Mouse (Mus musculus) hindbrain, postnatal 0 days (tissue): Measurements from ENCODE around the gene Brd2. TPM values are rescaled to one million over a fixed set of nuclear protein-coding genes. Genes with fewer than 3 reads are reported as not detected.

ENCODE experiments used
- ATAC-seq: fragments of 200-750 bp; cut with Nextera tagmentation; 2 replicates; pipeline ENCODE4 v1.8.0; 2017; ENCODE audit warnings: mild to moderate bottlenecking, moderate TSS enrichment, moderate library complexity
- DNase-seq: peaks from one replicate; pipeline ENCODE4 v3.0.0-alpha.2; 2015; ENCODE audit warnings: low spot score
- H3K27ac ChIP-seq: fragments of 300-500 bp; sonication (generic); 2 replicates; pipeline ENCODE4 v1.5.1; 2014; ENCODE audit warnings: mild to moderate bottlenecking
- H3K27me3 ChIP-seq: fragments of 300-500 bp; sonication (generic); 2 replicates; pipeline ENCODE4 v1.6.1; 2014; ENCODE audit warnings: low read length, mixed read lengths; ENCODE audit not compliant: insufficient read depth
- H3K36me3 ChIP-seq: fragments of 300-500 bp; sonication (generic); 2 replicates; pipeline ENCODE4 v1.6.1; 2014; ENCODE audit warnings: low read length, mixed read lengths; ENCODE audit not compliant: insufficient read depth
- H3K4me1 ChIP-seq: fragments of 300-500 bp; sonication (generic); 2 replicates; pipeline ENCODE4 v1.6.1; 2014; ENCODE audit warnings: antibody characterized with exemption, low read length, mixed read lengths; ENCODE audit not compliant: insufficient read depth
- H3K4me2 ChIP-seq: fragments of 300-500 bp; sonication (generic); 2 replicates; pipeline ENCODE4 v1.6.1; 2014; ENCODE audit warnings: low read depth, mild to moderate bottlenecking, low read length, moderate library complexity, mixed read lengths
- H3K4me3 ChIP-seq: fragments of 300-500 bp; sonication (generic); 2 replicates; pipeline ENCODE4 v1.5.1; 2014; ENCODE audit warnings: low read length
- H3K9ac ChIP-seq: fragments of 300-500 bp; sonication (generic); replicated peaks from 2 replicates; pipeline ENCODE4 v1.6.1; 2014; ENCODE audit warnings: mild to moderate bottlenecking, low read length, moderate library complexity, mixed read lengths
- H3K9me3 ChIP-seq: fragments of 300-500 bp; sonication (generic); 2 replicates; pipeline ENCODE4 v1.6.1; 2016; ENCODE audit warnings: low read length, mixed read lengths
- CTCF ChIP-seq: IDR thresholded peaks from 2 replicates; pipeline ENCODE4 v1.5.1; 2016; ENCODE audit warnings: antibody characterized with exemption, control low read depth, low read depth
- WGBS: fragments of 180-500 bp; shearing (Covaris S2); extraction: QIAGEN DNeasy Blood & Tissue Kit; methylation state at CpG from one replicate; pipeline ENCODE4 v1.1.7; 2014; 5-methylcytosine and 5-hydroxymethylcytosine counted together
- polyA plus RNA-seq: library from polyadenylated mRNA; unstranded; fragments of >200 nt; fragmentation: Nextera tagmentation; extraction: Ambion mirVana; gene quantifications from 2 replicates; pipeline ENCODE4 v1.2.1, GENCODE M21; 2015
- total RNA-seq: library from RNA; depleted of rRNA; stranded (reverse); fragments of >200 nt; gene quantifications from 2 replicates; pipeline ENCODE4 v1.2.3, GENCODE M21; 2014

Brd2 gene
- total and polyA plus RNA-seq, 2 experiments from 2014 or later, result 108 to 195 TPM

DNA sequence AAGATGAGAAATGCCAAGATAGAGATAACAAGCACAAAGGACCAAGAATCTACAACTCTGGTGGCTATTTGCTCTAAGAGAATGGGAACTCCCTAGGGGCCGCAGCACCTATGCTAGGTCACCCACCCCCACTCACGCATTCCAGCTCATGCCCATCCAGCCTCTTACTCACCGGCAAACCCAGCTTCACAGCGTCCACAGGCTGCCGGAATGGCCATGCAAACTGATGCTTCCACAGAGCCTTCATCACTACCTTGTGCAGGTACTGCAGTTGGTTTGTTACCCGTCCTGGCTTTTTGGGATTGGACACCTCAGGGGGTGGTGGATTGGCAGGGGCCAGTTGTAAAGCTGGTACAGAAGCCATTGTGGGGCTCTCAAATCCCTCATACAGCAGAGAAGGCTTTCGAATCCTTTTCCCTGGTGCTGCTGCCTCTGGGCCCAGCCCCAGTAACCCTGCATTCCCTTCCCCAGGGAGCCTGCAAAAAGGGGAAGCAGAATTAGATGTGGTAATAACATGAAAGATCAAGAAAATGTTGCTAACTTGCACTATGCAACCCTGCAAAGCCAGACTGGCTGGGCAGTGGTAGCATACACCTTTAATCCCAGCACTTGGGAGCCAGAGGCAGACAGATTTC, 5.6 kb downstream of the Brd2 start:
- H3K27me3 ChIP-seq, result no peaks in the 10 kb centered on the region
- peaks cover 7% of the 10 kb centered on the region; the same call in 1 of the 2 replicates for H3K4me1 ChIP-seq
- WGBS, result 23% methylated on average over 7 of the region's 7 CpGs
- H3K27ac ChIP-seq, result 0 out of 2 replicates have a peak overlapping the region, but pooled peaks have one; percentile 20
- no peak for DNase-seq
- H3K4me2 ChIP-seq, result peak overlapping the region; percentile 98
- H3K9me3 ChIP-seq, result no peaks in the 10 kb centered on the region
- no peak for TF ChIP-seq CTCF
- ATAC-seq, result no peak
- H3K36me3 ChIP-seq, result peaks cover 50% of the 10 kb centered on the region
- peak overlapping the region; percentile 91 for H3K4me3 ChIP-seq
- peak overlapping the region; percentile 83 for H3K9ac ChIP-seq

- ATAC-seq (no peak), DNase-seq (no peak)
- 89% methylated on average over 7 of the region's 7 CpGs for WGBS
These were observed 8.3 kb downstream of the Brd2 start for GRCm38 (mm10) chr17:34114114-34114513.

GRCm38 (mm10) chr17:34110309-34110708, 12.1 kb downstream of the Brd2 start:
- no peaks in the 10 kb centered on the region for H3K4me1 ChIP-seq
- H3K9me3 ChIP-seq, result no peaks in the 10 kb centered on the region
- no peak overlapping the region for H3K4me3 ChIP-seq
- H3K36me3 ChIP-seq, result peaks cover 51% of the 10 kb centered on the region
- DNase-seq (no peak), ATAC-seq (no peak)
- no peak overlapping the region for H3K9ac ChIP-seq
- 60% methylated on average over 8 of the region's 8 CpGs for WGBS
- H3K27me3 ChIP-seq, result no peaks in the 10 kb centered on the region
- peak overlapping the region; percentile 51 for H3K27ac ChIP-seq
- no peak overlapping the region for H3K4me2 ChIP-seq
- no peak for TF ChIP-seq CTCF

More at GRCm38 (mm10) chr17:34114114-34114513, 8.3 kb downstream of the Brd2 start:
- peaks cover 68% of the 10 kb centered on the region for H3K36me3 ChIP-seq
- peaks cover 7% of the 10 kb centered on the region; the same call in 1 of the 2 replicates for H3K4me1 ChIP-seq
- no peaks in the 10 kb centered on the region for H3K9me3 ChIP-seq
- H3K4me2 ChIP-seq, result no peak overlapping the region
- TF ChIP-seq CTCF, result no peak
- H3K9ac ChIP-seq, result no peak overlapping the region
- H3K4me3 ChIP-seq, result no peak overlapping the region
- H3K27ac ChIP-seq, result no peak overlapping the region
- no peaks in the 10 kb centered on the region for H3K27me3 ChIP-seq

GRCm38 (mm10) chr17:34109806-34110195, 12.6 kb downstream of the Brd2 start:
- H3K27ac ChIP-seq, result peak overlapping the region; percentile 51
- no peak for TF ChIP-seq CTCF
- DNase-seq (peak; percentile 35), ATAC-seq (peak; percentile 55)
- no peak overlapping the region for H3K9ac ChIP-seq
- no peak overlapping the region for H3K4me2 ChIP-seq
- no peaks in the 10 kb centered on the region for H3K4me1 ChIP-seq
- H3K9me3 ChIP-seq, result no peaks in the 10 kb centered on the region
- no peaks in the 10 kb centered on the region for H3K27me3 ChIP-seq
- peaks cover 46% of the 10 kb centered on the region for H3K36me3 ChIP-seq
- WGBS, result 64% methylated on average over 3 of the region's 3 CpGs
- no peak overlapping the region for H3K4me3 ChIP-seq

- Histone ChIP-seq H3K4me3 (no peak overlapping the region), H3K36me3 (peaks cover 40% of the 10 kb centered on the region), H3K27ac (peak overlapping the region; percentile 51; the same call in 1 of the 2 replicates), H3K9me3 (no peaks in the 10 kb centered on the region), H3K4me2 (no peak overlapping the region), H3K4me1 (no peaks in the 10 kb centered on the region), H3K27me3 (no peaks in the 10 kb centered on the region), H3K9ac (no peak overlapping the region)
- ATAC-seq (peak; percentile 40; the same call in 1 of the 2 replicates), DNase-seq (peak; percentile 76)
- TF ChIP-seq CTCF, result peak; percentile 52
- WGBS, result 68% methylated on average over 14 of the region's 14 CpGs
These were observed 13.2 kb downstream of the Brd2 start for GRCm38 (mm10) chr17:34109038-34109805.

GRCm38 (mm10) chr17:34108460-34108859, 14.0 kb downstream of the Brd2 start:
- 73% methylated on average over 5 of the region's 6 CpGs for WGBS
- peaks cover 33% of the 10 kb centered on the region for H3K36me3 ChIP-seq
- H3K4me2 ChIP-seq, result no peak overlapping the region
- DNase-seq (no peak), ATAC-seq (no peak)
- no peak overlapping the region for H3K4me3 ChIP-seq
- no peaks in the 10 kb centered on the region for H3K4me1 ChIP-seq
- H3K27me3 ChIP-seq, result no peaks in the 10 kb centered on the region
- H3K9me3 ChIP-seq, result no peaks in the 10 kb centered on the region
- H3K27ac ChIP-seq, result no peak overlapping the region
- TF ChIP-seq CTCF, result no peak
- H3K9ac ChIP-seq, result no peak overlapping the region
